Mouse (Mus musculus) right cerebral cortex, postnatal 10 days (tissue): ENCODE results near the gene Adam23.

Experiments
- DNase-seq, 2 experiments: peaks; one replicate each; pipeline ENCODE4 v3.0.0; 2021; ENCODE audit warnings: low spot score in 2 of 2

Adam23 gene

GRCm38 (mm10) chr1:63478946-63479345 is 33.3 kb downstream of the Adam23 start:
- no peak for DNase-seq

GRCm38 (mm10) chr1:63484646-63485045 is 39.0 kb downstream of the Adam23 start:
- DNase-seq, result no peak

- no peak for DNase-seq
Measured at GRCm38 (mm10) chr1:63486646-63487045, 41.0 kb downstream of the Adam23 start.

- no peak for DNase-seq
Measured at GRCm38 (mm10) chr1:63491001-63491400, 45.3 kb downstream of the Adam23 start.

GRCm38 (mm10) chr1:63493325-63493724 is 47.6 kb downstream of the Adam23 start:
- DNase-seq, result no peak

- DNase-seq, result no peak
Measured at GRCm38 (mm10) chr1:63507386-63507785, 61.7 kb downstream of the Adam23 start.

GRCm38 (mm10) chr1:63508801-63509200 is 63.1 kb downstream of the Adam23 start:
- DNase-seq, result no peak

- no peak for DNase-seq
Measured at GRCm38 (mm10) chr1:63511416-63511815, 65.7 kb downstream of the Adam23 start.

GRCm38 (mm10) chr1:63517800-63518199 is 72.1 kb downstream of the Adam23 start:
- DNase-seq, result no peak

- no peak for DNase-seq
Measured at GRCm38 (mm10) chr1:63518814-63519213, 73.1 kb downstream of the Adam23 start.

GRCm38 (mm10) chr1:63529901-63530300 is 84.2 kb downstream of the Adam23 start:
- no peak for DNase-seq

- DNase-seq, result no peak
Measured at GRCm38 (mm10) chr1:63534271-63534827, 88.7 kb downstream of the Adam23 start.

- DNase-seq, result no peak
Measured at GRCm38 (mm10) chr1:63539884-63540613, 94.4 kb downstream of the Adam23 start.

- DNase-seq, result no peak
Measured at GRCm38 (mm10) chr1:63544122-63544521, 98.4 kb downstream of the Adam23 start.

- no peak for DNase-seq
Measured at GRCm38 (mm10) chr1:63553039-63553438, 107.3 kb downstream of the Adam23 start.

- DNase-seq, result no peak
Measured at GRCm38 (mm10) chr1:63561772-63562520, 116.3 kb downstream of the Adam23 start.

GRCm38 (mm10) chr1:63563928-63564327 is 118.2 kb downstream of the Adam23 start:
- DNase-seq, result no peak

GRCm38 (mm10) chr1:63566501-63566900 is 120.8 kb downstream of the Adam23 start:
- DNase-seq, result no peak

GRCm38 (mm10) chr1:63567031-63567430 is 121.3 kb downstream of the Adam23 start:
- DNase-seq, result no peak

- DNase-seq, result no peak
Measured at GRCm38 (mm10) chr1:63572229-63572628, 126.5 kb downstream of the Adam23 start.

- peak; percentile 46 to 69 for DNase-seq
Measured at GRCm38 (mm10) chr1:63573432-63573831, 127.7 kb downstream of the Adam23 start.

- DNase-seq, result no peak
Measured at GRCm38 (mm10) chr1:63573864-63574611, 128.3 kb downstream of the Adam23 start.
